Mouse (Mus musculus) embryonic facial prominence, embryonic 10.5 days (tissue): Measurements from ENCODE around the gene Srf. TPM values are rescaled to one million over a fixed set of nuclear protein-coding genes. Genes with fewer than 3 reads are reported as not detected.
"Not testable (repeated sequence)": the region's sequence is repeated elsewhere in the genome, so short reads cannot be mapped to it uniquely, and the experiment has no call there.

Experiments used
- DNase-seq: peaks from one replicate; pipeline ENCODE4 v3.0.0-alpha.2; 2017; ENCODE audit warnings: low spot score
- H3K27ac ChIP-seq: fragments of 300-500 bp; sonication (generic); replicated peaks from 2 replicates; pipeline ENCODE4 v1.5.1; 2016; ENCODE audit warnings: mild to moderate bottlenecking
- H3K27me3 ChIP-seq: fragments of 300-500 bp; sonication (generic); replicated peaks from 2 replicates; pipeline ENCODE4 v1.6.1; 2016; ENCODE audit warnings: low read depth, mild to moderate bottlenecking; ENCODE audit not compliant: poor library complexity, severe bottlenecking
- H3K36me3 ChIP-seq: fragments of 300-500 bp; sonication (generic); replicated peaks from 2 replicates; pipeline ENCODE4 v1.6.1; 2016; ENCODE audit warnings: mild to moderate bottlenecking, moderate library complexity
- H3K4me1 ChIP-seq: fragments of 300-500 bp; sonication (generic); 2 replicates; pipeline ENCODE4 v1.6.1; 2016
- H3K4me3 ChIP-seq: fragments of 300-500 bp; sonication (generic); 2 replicates; pipeline ENCODE4 v1.5.1; 2016; ENCODE audit warnings: mild to moderate bottlenecking, moderate library complexity
- H3K9me3 ChIP-seq: fragments of 300-500 bp; sonication (generic); 2 replicates; pipeline ENCODE4 v1.6.1; 2016; ENCODE audit warnings: mild to moderate bottlenecking
- WGBS: fragments of 180-500 bp; shearing (Covaris S2); methylation state at CpG from one replicate; pipeline ENCODE4 v1.1.7; 2016; 5-methylcytosine and 5-hydroxymethylcytosine counted together
- polyA plus RNA-seq: library from polyadenylated mRNA; unstranded; fragments of >200 nt; fragmentation: Nextera tagmentation; extraction: Ambion mirVana; gene quantifications from 2 replicates; pipeline ENCODE4 v1.2.1, GENCODE M21; 2016

Srf gene
- polyA plus RNA-seq, 1 experiment from 2014 or later, result 5.6 TPM

DNA sequence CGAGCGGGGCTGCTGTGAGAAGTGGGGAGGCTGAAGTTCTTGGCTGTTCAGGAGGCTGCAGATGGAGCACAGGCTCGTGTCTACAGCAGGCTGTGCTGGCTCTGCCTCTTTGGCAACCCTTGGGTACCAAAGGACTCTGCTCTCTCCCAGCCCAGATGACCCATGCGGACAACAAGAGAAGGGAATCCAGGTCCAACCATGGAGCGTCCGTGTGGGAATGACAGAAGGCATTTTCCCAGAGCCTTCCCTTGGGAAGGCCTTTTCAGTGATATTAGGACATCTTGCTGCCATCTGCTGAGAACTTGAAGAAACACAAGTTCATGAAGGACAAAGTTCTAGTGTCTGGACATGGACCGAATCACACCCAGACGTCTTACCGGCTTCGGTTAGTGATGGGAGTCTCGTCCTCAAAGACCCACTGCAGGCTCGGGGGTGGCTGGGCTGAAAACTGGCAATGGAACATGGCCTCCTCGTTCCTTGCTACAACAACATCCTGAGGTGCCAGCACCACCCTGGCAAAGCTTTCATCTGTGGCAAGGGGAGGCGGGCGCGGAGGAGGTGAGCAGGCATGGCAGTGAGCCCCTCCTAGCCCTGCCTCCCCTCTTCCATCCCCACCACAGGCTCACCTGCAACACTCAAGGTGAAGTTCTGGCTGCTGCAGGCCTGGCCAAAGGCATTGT, 33.8 kb upstream of the Srf start:
- Histone ChIP-seq H3K36me3 (peaks cover 75% of the 10 kb centered on the region), H3K27me3 (no peaks in the 10 kb centered on the region), H3K27ac (no peak overlapping the region; the same call in 1 of the 2 replicates), H3K4me1 (peaks cover 15% of the 10 kb centered on the region), H3K4me3 (no peak overlapping the region), H3K9me3 (no peaks in the 10 kb centered on the region)
- no peak for DNase-seq
- WGBS, result 92% methylated on average over 16 of the region's 16 CpGs

GRCm38 (mm10) chr17:46588913-46589312, 32.9 kb upstream of the Srf start:
- H3K9me3 ChIP-seq, result no peaks in the 10 kb centered on the region
- H3K27me3 ChIP-seq, result no peaks in the 10 kb centered on the region
- peaks cover 81% of the 10 kb centered on the region for H3K36me3 ChIP-seq
- no peak overlapping the region for H3K4me3 ChIP-seq
- no peak for DNase-seq
- 0 out of 2 replicates have a peak, but pooled peaks cover 9% of the 10 kb centered on the region for H3K4me1 ChIP-seq
- 94% methylated on average over 6 of the region's 6 CpGs for WGBS
- H3K27ac ChIP-seq, result no peak overlapping the region

DNA sequence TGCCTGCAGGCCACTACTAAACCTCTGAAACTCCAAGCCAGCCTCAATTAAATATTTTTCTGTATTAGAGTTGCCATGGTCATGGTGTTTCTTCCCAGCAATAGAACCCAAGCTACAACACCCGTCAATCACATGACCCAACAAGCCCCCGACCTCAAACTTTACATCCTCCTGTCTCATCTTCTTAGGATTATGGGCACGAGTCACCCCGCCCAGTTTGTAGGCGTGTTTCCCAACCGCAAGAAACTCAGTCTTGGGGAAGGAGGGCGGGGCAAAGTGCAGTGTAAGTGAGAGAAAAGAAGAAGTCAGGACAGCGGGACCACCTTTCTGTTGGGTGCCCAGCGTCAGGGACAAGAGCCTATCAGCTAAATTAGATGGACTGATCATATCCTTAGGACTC, 32.2 kb upstream of the Srf start:
- no peak overlapping the region for H3K27ac ChIP-seq
- no peaks in the 10 kb centered on the region for H3K9me3 ChIP-seq
- H3K27me3 ChIP-seq, result no peaks in the 10 kb centered on the region
- WGBS, result 84% methylated on average over 9 of the region's 9 CpGs
- no peak for DNase-seq
- peaks cover 81% of the 10 kb centered on the region for H3K36me3 ChIP-seq
- H3K4me1 ChIP-seq, result 0 out of 2 replicates have a peak, but pooled peaks cover 6% of the 10 kb centered on the region
- H3K4me3 ChIP-seq, result no peak overlapping the region

- WGBS, result 95% methylated on average over 8 of the region's 8 CpGs
- no peak for DNase-seq
- peaks cover 89% of the 10 kb centered on the region for H3K36me3 ChIP-seq
- no peaks in the 10 kb centered on the region for H3K9me3 ChIP-seq
- no peaks in the 10 kb centered on the region for H3K4me1 ChIP-seq
- H3K27ac ChIP-seq, result no peak overlapping the region
- no peaks in the 10 kb centered on the region for H3K27me3 ChIP-seq
- no peak overlapping the region for H3K4me3 ChIP-seq
Observed at GRCm38 (mm10) chr17:46586327-46586726, 30.4 kb upstream of the Srf start.

DNA sequence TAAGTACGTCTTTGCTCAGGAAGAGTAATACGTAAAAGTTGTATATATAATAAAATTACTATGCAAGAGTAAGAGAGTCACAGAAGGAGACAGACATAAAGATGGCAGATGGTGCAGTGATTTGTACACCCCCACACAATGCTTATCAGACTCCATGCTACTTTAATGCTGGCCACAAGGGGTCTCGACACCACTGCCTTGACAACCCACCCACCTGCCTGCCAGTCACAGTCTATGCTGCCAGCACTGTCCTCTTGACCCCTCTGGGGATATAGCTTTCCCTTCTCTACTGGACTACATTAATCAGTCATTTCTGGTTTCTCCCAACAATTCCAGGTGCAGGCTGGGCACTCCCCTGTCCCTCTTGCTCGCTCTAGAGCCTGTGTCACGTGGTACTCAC, 22.7 kb upstream of the Srf start:
- no peak overlapping the region for H3K27ac ChIP-seq
- no peak overlapping the region for H3K4me3 ChIP-seq
- DNase-seq, result peak; percentile 28
- H3K27me3 ChIP-seq, result no peaks in the 10 kb centered on the region
- H3K9me3 ChIP-seq, result peaks cover 6% of the 10 kb centered on the region; the same call in 1 of the 2 replicates
- WGBS, result 82% methylated on average over 5 of the region's 5 CpGs
- H3K4me1 ChIP-seq, result no peaks in the 10 kb centered on the region
- H3K36me3 ChIP-seq, result peaks cover 92% of the 10 kb centered on the region

DNA sequence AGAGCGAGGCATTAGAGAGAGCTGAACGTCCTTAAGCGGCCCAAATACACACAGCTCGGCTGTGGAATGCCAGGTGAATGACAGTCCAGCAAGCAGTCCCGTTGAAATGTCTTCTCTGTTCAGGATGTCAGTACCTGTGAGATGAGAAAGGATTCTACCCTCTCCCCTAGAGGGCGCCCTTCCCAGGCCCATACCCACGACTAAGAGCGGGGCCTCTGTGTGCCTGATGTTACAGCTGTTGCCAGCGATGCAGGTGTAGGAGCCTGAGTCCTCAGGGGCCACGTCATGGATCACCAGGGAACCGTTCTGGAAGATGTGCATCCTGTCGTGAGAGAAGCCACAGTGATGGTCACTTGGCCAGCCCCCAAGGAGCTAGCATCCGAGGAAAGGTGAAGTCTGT, 20.1 kb upstream of the Srf start:
- Histone ChIP-seq H3K36me3 (peaks cover 97% of the 10 kb centered on the region), H3K27ac (no peak overlapping the region), H3K4me1 (no peaks in the 10 kb centered on the region), H3K9me3 (peaks cover 6% of the 10 kb centered on the region; the same call in 1 of the 2 replicates), H3K4me3 (no peak overlapping the region), H3K27me3 (no peaks in the 10 kb centered on the region)
- WGBS, result 88% methylated on average over 13 of the region's 13 CpGs
- DNase-seq, result no peak

DNA sequence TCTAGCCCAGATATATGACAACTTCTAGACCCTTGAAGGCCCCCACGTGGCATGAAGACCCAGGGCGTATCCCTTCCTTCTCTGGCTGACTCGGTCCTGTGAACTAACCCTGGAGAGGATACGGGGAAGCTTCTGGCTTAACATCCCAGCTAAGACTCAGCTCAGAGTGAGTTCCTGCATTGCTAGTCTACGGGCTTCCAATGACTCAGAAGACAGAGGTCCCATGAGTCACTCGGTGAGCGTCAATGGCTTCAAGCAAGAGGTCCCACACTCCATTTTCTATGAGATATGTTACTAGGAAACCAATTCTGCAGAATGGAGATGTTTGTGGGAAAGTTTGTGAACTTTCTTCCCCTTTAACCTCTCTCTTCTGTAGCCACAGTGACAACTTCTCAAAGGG, 18.6 kb upstream of the Srf start:
- DNase-seq, result no peak
- no peaks in the 10 kb centered on the region for H3K27me3 ChIP-seq
- H3K4me3 ChIP-seq, result no peak overlapping the region
- no peaks in the 10 kb centered on the region for H3K9me3 ChIP-seq
- 93% methylated on average over 7 of the region's 7 CpGs for WGBS
- H3K36me3 ChIP-seq, result peaks cover 97% of the 10 kb centered on the region
- H3K4me1 ChIP-seq, result no peaks in the 10 kb centered on the region
- no peak overlapping the region for H3K27ac ChIP-seq

GRCm38 (mm10) chr17:46571005-46571404, 15.0 kb upstream of the Srf start:
- no peaks in the 10 kb centered on the region for H3K27me3 ChIP-seq
- H3K4me3 ChIP-seq, result no peak overlapping the region
- DNase-seq, result no peak
- H3K4me1 ChIP-seq, result no peaks in the 10 kb centered on the region
- H3K27ac ChIP-seq, result no peak overlapping the region
- WGBS, result 87% methylated on average over 11 of the region's 11 CpGs
- H3K9me3 ChIP-seq, result no peaks in the 10 kb centered on the region
- H3K36me3 ChIP-seq, result peaks cover 98% of the 10 kb centered on the region

GRCm38 (mm10) chr17:46559146-46559545, 3.2 kb upstream of the Srf start:
- no peak overlapping the region for H3K27ac ChIP-seq
- H3K4me1 ChIP-seq, result peaks cover 34% of the 10 kb centered on the region
- no peaks in the 10 kb centered on the region for H3K9me3 ChIP-seq
- WGBS, result 95% methylated on average over 6 of the region's 6 CpGs
- H3K4me3 ChIP-seq, result no peak overlapping the region
- DNase-seq, result no peak
- peaks cover 15% of the 10 kb centered on the region for H3K36me3 ChIP-seq
- no peaks in the 10 kb centered on the region for H3K27me3 ChIP-seq

DNA sequence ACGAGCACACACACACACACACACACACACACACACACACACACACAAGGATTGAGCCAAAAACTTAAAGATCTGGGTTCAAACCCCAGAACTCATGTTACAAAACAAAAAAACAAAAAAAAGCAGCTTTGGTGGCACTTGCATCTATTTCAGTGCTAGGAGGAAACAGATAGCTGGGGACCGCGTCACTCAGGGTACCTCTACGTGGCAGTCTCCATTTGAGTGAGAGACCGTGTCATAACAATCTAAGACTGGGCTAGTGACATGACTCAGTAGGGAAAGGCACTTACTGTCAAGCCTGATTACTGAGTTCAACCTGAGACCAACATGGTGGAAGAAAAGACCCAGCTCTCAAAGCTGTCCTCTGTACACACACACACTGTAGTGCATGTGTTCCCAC, 2.2 kb upstream of the Srf start:
- H3K4me3 ChIP-seq, result no peak overlapping the region
- H3K36me3 ChIP-seq, result peaks cover 5% of the 10 kb centered on the region
- H3K4me1 ChIP-seq, result peaks cover 44% of the 10 kb centered on the region
- H3K9me3 ChIP-seq, result no peaks in the 10 kb centered on the region
- no peak overlapping the region for H3K27ac ChIP-seq
- DNase-seq, result no peak
- 88% methylated on average over 5 of the region's 5 CpGs for WGBS
- H3K27me3 ChIP-seq, result no peaks in the 10 kb centered on the region

DNA sequence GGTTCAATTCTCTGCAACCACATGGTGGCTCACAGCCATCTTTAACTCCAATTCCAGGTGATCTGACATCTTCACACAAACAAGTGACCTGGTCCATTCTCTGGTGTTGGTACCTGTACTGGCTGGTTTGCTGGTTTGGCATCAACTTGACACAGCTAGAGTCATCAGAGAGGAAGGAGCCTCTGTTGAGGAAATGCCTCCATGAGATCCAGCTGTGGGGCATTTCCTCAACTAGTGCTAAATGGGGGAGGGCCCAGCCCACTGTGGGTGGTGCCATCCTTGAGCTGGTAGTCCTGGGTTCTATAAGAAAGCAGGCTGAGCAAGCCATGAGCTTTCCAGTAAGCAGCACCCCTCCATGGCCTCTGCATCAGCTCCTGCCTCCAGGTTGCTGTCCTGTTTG, 1.3 kb upstream of the Srf start:
- not testable (repeated sequence) for H3K36me3 ChIP-seq, H3K27me3 ChIP-seq, DNase-seq, H3K9me3 ChIP-seq
- Histone ChIP-seq H3K4me3 (peak overlapping the region; percentile 97; the same call in 1 of the 2 replicates), H3K27ac (peak overlapping the region; percentile 99), H3K4me1 (peaks cover 52% of the 10 kb centered on the region)

- under 1% methylated on average over 11 of the region's 11 CpGs for WGBS
- Histone ChIP-seq H3K27me3 (no peaks in the 10 kb centered on the region), H3K4me3 (peak overlapping the region; percentile 97), H3K9me3 (no peaks in the 10 kb centered on the region), H3K36me3 (peaks cover 9% of the 10 kb centered on the region), H3K27ac (peak overlapping the region; percentile 99), H3K4me1 (peaks cover 58% of the 10 kb centered on the region)
- DNase-seq, result peak; percentile 70
Observed at GRCm38 (mm10) chr17:46556584-46556945, 590 bp upstream of the Srf start.

GRCm38 (mm10) chr17:46554977-46555672, 850 bp downstream of the Srf start:
- H3K4me1 ChIP-seq, result peaks cover 58% of the 10 kb centered on the region
- peak overlapping the region; percentile 99 for H3K27ac ChIP-seq
- peaks cover 24% of the 10 kb centered on the region for H3K36me3 ChIP-seq
- WGBS, result under 1% methylated on average over 75 of the region's 75 CpGs
- H3K4me3 ChIP-seq, result peak overlapping the region; percentile 97
- DNase-seq, result peak; percentile 79
- no peaks in the 10 kb centered on the region for H3K27me3 ChIP-seq
- H3K9me3 ChIP-seq, result no peaks in the 10 kb centered on the region
